ENCODE assay signal across 9 mouse cellular contexts in the genomic region with DNA sequence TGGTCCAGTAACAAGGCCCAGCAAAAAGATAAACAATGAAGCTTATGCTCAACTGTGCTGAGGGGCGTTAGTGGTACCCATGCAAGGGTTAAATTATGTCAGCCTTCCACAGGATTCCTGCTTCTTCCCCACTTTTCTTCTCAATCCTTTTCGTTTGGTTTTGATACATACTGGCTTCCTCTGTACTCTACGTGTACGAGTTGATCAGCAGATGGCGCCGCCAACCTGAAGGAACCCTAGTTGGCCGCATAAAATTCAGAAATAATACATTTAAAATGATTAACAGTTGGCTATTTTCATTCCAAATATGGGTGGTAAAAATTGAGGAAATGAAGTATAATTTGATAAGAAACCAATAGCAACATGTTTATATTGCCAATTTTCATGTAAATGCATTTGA. TPM values are rescaled to one million over a fixed set of nuclear protein-coding genes. Genes with fewer than 3 reads are reported as not detected.
A peak's percentile ranks its signal among the peaks of the same experiment; 100 is the strongest.
DNase-seq lines count a peak whose midpoint lies in the region; ATAC-seq lines count a peak whose summit lies in the region.
"Had no signal": no experiment of that assay in that cellular context is flagged by ENCODE, and none has a peak within 500 bp of the region (broad histone marks: within the 10 kb centered on the region; RNA-seq: fewer than 3 reads in every experiment).

No protein-coding gene starts in this region.

- ATAC-seq in cerebellum, adult (ENCODE audit: insufficient number of reproducible peaks, low FRiP score, low TSS enrichment): no peak
- ATAC-seq in liver, embryonic 11.5 days (replicated peaks; ENCODE audit: low FRiP score): no peak
- ATAC-seq in forebrain, embryonic 15.5 days (replicated peaks): 0 out of 2 replicates have a peak, but pooled peaks have one; percentile 64

- H3K36me3 ChIP-seq in liver, embryonic 11.5 days (ENCODE audit: control insufficient read depth, insufficient read depth, low read length): no peaks in the 10 kb centered on the region
- H3K36me3 ChIP-seq in forebrain, embryonic 15.5 days: no peaks in the 10 kb centered on the region
- H3K36me3 ChIP-seq: limb, embryonic 15.5 days had no signal

- no peak overlapping the region for H3K9ac ChIP-seq in liver, embryonic 11.5 days (ENCODE audit: low read depth, low read length)
- no peak overlapping the region for H3K9ac ChIP-seq in forebrain, embryonic 15.5 days (replicated peaks)
- H3K9ac ChIP-seq: limb, embryonic 15.5 days had no signal

- H3K27me3 ChIP-seq in liver, embryonic 11.5 days (replicated peaks; ENCODE audit: control insufficient read depth, insufficient read depth, low read length): no peaks in the 10 kb centered on the region
- no peaks in the 10 kb centered on the region for H3K27me3 ChIP-seq in forebrain, embryonic 15.5 days
- H3K27me3 ChIP-seq: limb, embryonic 15.5 days had no signal

- H3K27ac ChIP-seq in liver, embryonic 11.5 days (ENCODE audit: low read depth, low read length): no peak overlapping the region
- H3K27ac ChIP-seq in forebrain, embryonic 15.5 days (replicated peaks): no peak overlapping the region
- H3K27ac ChIP-seq: limb, embryonic 15.5 days had no signal

- H3K4me3 ChIP-seq in liver, embryonic 11.5 days (ENCODE audit: low read depth, low read length): no peak overlapping the region
- H3K4me3 ChIP-seq in forebrain, embryonic 15.5 days: no peak overlapping the region
- H3K4me3 ChIP-seq: limb, embryonic 15.5 days had no signal

- no peaks in the 10 kb centered on the region for H3K9me3 ChIP-seq in liver, embryonic 11.5 days (ENCODE audit: control insufficient read depth, low read length)
- no peaks in the 10 kb centered on the region for H3K9me3 ChIP-seq in forebrain, embryonic 15.5 days
- H3K9me3 ChIP-seq: limb, embryonic 15.5 days had no signal

- DNase-seq in cerebellum, adult 9-10 months: peak; percentile 14
- DNase-seq in liver (peak; percentile 35), NIH3T3 (ENCODE audit: low read depth) (peak; percentile 88)
- no peak for DNase-seq in liver, embryonic 11.5 days (ENCODE audit: low spot score)
- peak; percentile 34 for DNase-seq in lung, postnatal 36 days
- no peak for DNase-seq in thymus, postnatal 36 days

- no peaks in the 10 kb centered on the region; the same call in 1 of the 2 replicates for H3K4me1 ChIP-seq in liver, embryonic 11.5 days (replicated peaks; ENCODE audit: control insufficient read depth, insufficient read depth, low read length)
- no peaks in the 10 kb centered on the region for H3K4me1 ChIP-seq in forebrain, embryonic 15.5 days

- 56% methylated on average over 7 of the region's 7 CpGs for WGBS in liver, embryonic 11.5 days
- WGBS in forebrain, embryonic 15.5 days: 50% methylated on average over 7 of the region's 7 CpGs

- no peak overlapping the region for H3K4me2 ChIP-seq in liver, embryonic 11.5 days
- H3K4me2 ChIP-seq in forebrain, embryonic 15.5 days (replicated peaks): no peak overlapping the region
- H3K4me2 ChIP-seq: limb, embryonic 15.5 days had no signal

RNA-seq across cellular contexts. Expression of a gene that starts 19.5 kb away (rescaled TPM):
- polyA plus RNA-seq in liver, embryonic 11.5 days (2014; fragmentation: Nextera tagmentation; extraction: Ambion mirVana): 0.14 TPM in 1 of 2 replicates, not detected in the other
- polyA plus RNA-seq in forebrain, embryonic 15.5 days (2015; fragmentation: Nextera tagmentation; extraction: Ambion mirVana): 0.13 TPM in 1 of 2 replicates, not detected in the other

RNA-seq across cellular contexts. Expression of a gene that starts 59.6 kb away (rescaled TPM):
- 1.3 and 1.6 TPM in 2 replicates for polyA plus RNA-seq in liver, embryonic 11.5 days (2014; fragmentation: Nextera tagmentation; extraction: Ambion mirVana)
- 0.31 and 0.46 TPM in 2 replicates for polyA plus RNA-seq in forebrain, embryonic 15.5 days (2015; fragmentation: Nextera tagmentation; extraction: Ambion mirVana)

Comparison
In these comparisons a context has a peak if more than half of its experiments do, and no peak if none do; other contexts are left out.
1. DNase-seq: peak in cerebellum, adult 9-10 months (single experiment), liver (single experiment), NIH3T3 (single experiment) and lung, postnatal 36 days (single experiment); none in liver, embryonic 11.5 days (single experiment) and thymus, postnatal 36 days (0 of 2).